Mouse (Mus musculus): Measurements from ENCODE around the gene Mnx1.

DNA sequence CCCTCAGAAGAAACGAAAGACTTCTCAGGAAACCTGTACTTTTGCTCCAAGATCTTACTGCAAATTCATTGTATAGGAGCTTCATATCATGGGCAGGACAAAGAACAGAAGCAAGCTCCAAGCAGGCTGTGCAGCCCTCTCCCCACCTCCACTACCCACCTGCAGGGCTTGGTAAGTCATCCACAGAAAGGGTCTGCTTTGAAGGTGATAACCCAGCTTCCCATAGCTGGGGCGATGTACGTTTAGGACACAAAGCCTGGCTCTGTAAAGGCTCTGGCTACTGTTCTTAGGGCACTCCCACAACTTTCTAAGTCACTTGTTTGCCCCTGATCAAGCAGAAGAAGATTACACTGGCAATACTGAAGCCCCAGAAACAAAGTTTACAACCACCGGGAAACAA is 5.5 kb upstream of the Mnx1 start:
- TF ChIP-seq CTCF (IDR thresholded peaks at IDR 0.05; ENCODE audit: low read depth) (no peak), EP300 (IDR thresholded peaks at IDR 0.05; ENCODE audit: low read depth) (no peak)

Measured in heart, postnatal 0 days (tissue).